Mouse (Mus musculus) megakaryocyte-erythroid progenitor cell, adult 5 weeks (primary cell): ENCODE results near the gene Pus10. TPM values are rescaled to one million over a fixed set of nuclear protein-coding genes. Genes with fewer than 3 reads are reported as not detected.

Experiments used
- polyA plus RNA-seq: library from polyadenylated mRNA; stranded (reverse); fragments of >175 nt; gene quantifications from 2 replicates; pipeline ENCODE4 v1.2.3, GENCODE M21; 2012

Pus10 gene
- polyA plus RNA-seq: 3.6 and 5.3 TPM in 2 replicates

GRCm38 (mm10) chr11:23665311-23665786, at the start of gene Pus10:
Pus10 (plus strand) TSS chr11:23665674.

DNA sequence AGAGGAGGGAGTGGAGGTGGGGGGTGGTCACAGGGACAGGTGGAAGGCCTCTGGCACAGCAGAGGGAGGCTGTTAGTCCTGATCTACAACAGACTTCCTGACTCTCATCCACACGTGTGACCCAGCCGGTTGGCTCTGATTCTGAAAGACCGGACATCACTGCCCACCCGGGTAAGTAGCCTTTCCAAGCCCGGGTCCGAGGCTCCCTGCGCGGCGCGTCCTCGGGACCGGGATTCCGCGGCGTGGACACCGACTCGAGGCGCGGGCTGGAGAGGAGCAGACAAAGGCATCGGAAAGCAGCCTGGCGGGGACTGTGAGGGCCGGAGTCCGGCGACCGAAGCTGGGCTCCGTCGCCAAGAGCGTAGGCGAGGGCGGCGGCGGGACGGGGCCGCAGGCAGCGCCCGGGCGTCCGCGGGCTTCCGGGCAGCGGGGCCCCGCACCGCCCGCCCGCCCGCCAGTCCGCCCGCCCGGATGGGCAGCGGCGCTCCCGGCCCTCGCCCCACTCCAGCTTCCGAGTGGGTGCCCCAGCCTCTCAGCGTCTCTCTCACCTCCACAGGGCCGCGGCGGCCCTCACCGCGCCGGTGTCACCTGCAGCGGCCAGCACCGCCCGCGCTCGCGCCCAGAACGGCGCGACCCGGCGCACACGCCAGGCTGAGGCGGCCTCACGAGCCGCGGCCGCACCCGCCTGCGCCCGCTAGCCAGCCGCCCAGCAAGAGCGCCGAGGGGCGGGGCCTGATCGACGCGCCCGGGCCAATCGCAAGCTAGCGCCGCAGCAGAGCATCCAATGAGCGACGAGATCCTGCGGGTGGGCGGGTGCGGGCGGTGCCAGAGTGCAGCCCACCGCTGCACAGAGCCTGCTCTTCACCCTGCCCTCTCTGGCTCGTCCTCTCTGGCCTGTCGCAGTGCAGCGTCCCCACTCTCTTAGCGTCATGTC, 32.3 kb upstream of the Pus10 start, which contains the start of gene 0610010F05Rik:
Gene 0610010F05Rik, minus strand, starts transcription at position 695 of the 934 bp plus-strand sequence.

GRCm38 (mm10) chr11:23665798-23666501, 476 bp downstream of the Pus10 start, which contains the start of gene Pex13:
Pex13 (minus strand) TSS chr11:23665959.

DNA sequence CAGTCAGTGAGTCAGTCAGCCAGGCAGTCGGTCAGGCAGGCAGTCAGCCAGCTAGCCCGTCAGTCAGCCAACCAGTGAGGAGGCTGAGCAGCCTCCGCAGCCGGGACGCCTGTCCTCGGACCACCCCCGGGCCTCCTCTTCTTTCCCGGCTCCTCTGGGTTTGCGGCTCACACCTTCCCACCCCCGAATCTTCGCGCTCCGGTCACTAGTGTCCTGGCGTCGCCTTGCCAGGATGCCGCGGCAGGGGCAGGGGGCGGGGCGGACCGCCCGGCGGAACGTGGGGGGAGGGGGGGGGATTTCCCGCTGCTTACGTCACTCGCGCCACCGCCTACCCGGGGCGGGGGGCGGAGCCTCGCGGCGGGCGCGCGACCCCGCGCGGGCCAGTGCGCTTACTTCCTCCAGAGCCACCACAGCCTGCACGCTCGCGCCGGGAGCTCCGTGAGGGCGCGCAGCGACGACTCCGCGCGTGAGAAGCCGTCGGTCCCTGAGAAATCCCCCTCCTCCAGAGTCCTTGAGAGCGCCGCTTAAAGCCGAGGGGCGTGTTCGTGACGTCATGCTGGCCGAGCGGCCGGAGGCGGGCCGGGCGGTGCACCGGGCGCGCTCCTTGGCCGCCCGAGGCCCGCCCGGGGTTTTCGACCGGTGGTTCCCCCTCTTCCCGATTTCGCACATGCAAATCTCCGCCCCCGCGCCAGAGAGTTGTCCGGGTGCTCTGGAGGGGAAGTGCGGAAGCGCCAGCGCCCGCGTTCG, 105.5 kb downstream of the Pus10 start, which contains the start of gene Rel:
Gene Rel, minus strand, starts transcription at position 211 of the 747 bp plus-strand sequence.

Other genes with a start within 250 kb of the Pus10 start
- gene Ahsa2, start 167.6 kb upstream of the Pus10 start, polyA plus RNA-seq: 30.7 and 33.0 TPM in 2 replicates
- not detected in 2 replicates for gene 1700093K21Rik, start 144.5 kb upstream of the Pus10 start, polyA plus RNA-seq
- gene 0610010F05Rik, start 32.0 kb upstream of the Pus10 start, polyA plus RNA-seq: 4.0 and 5.9 TPM in 2 replicates
- gene Pex13, start 285 bp downstream of the Pus10 start, polyA plus RNA-seq: 16.8 and 20.0 TPM in 2 replicates
- gene Rel, start 105.3 kb downstream of the Pus10 start, polyA plus RNA-seq: 5.1 and 9.1 TPM in 2 replicates
- 0.90 and 0.92 TPM in 2 replicates for gene Papolg, start 229.6 kb downstream of the Pus10 start, polyA plus RNA-seq